Mouse (Mus musculus) heart, adult 2 months (tissue): Measurements from ENCODE around the gene Zfp28. TPM values are rescaled to one million over a fixed set of nuclear protein-coding genes. Genes with fewer than 3 reads are reported as not detected.
"Not testable (repeated sequence)": the region's sequence is repeated elsewhere in the genome, so short reads cannot be mapped to it uniquely, and the experiment has no call there.

Source experiments
- DNase-seq, 2 experiments: peaks; one replicate each; pipeline ENCODE4 v3.0.0; 2021
- H3K27ac ChIP-seq: fragments of 200-600 bp; 2 replicates; pipeline ENCODE4 v1.8.1; 2022
- H3K27me3 ChIP-seq: fragments of 200-500 bp; 2 replicates; pipeline ENCODE4 v1.6.1; 2012; ENCODE audit warnings: mild to moderate bottlenecking, low read length, inconsistent platforms, mixed read lengths; ENCODE audit not compliant: control insufficient read depth, insufficient read depth
- H3K36me3 ChIP-seq: fragments of 200-500 bp; 2 replicates; pipeline ENCODE4 v1.6.1; 2012; ENCODE audit warnings: low read length, inconsistent platforms; ENCODE audit not compliant: control insufficient read depth, insufficient read depth
- H3K4me1 ChIP-seq: fragments of 200-500 bp; 2 replicates; pipeline ENCODE4 v1.6.1; 2011; ENCODE audit warnings: low read length; ENCODE audit not compliant: control insufficient read depth, insufficient read depth
- H3K4me3 ChIP-seq: fragments of 200-600 bp; 2 replicates; pipeline ENCODE4 v1.8.1; 2022
- H3K79me2 ChIP-seq: fragments of 200-500 bp; replicated peaks from 2 replicates; pipeline ENCODE4 v1.6.1; 2012; ENCODE audit warnings: mild to moderate bottlenecking, inconsistent platforms, low read length, moderate library complexity, mixed read lengths; ENCODE audit not compliant: control insufficient read depth, insufficient read depth
- H3K9ac ChIP-seq: fragments of 200-500 bp; 2 replicates; pipeline ENCODE4 v1.6.1; 2012; ENCODE audit warnings: low read depth, mild to moderate bottlenecking, control low read depth, inconsistent platforms, low read length, mixed read lengths
- CTCF ChIP-seq: fragments of 200-600 bp; IDR thresholded peaks from 2 replicates; pipeline ENCODE4 v1.8.1; 2022; ENCODE audit warnings: antibody characterized with exemption, mild to moderate bottlenecking, moderate library complexity
- EP300 ChIP-seq: fragments of 200-500 bp; IDR thresholded peaks from 2 replicates; pipeline ENCODE4 v1.6.1; 2011; ENCODE audit warnings: low read depth, low read length, control low read depth; ENCODE audit not compliant: insufficient read depth
- POLR2A ChIP-seq: fragments of 200-500 bp; IDR thresholded peaks from 2 replicates; pipeline ENCODE4 v1.6.1; 2011; ENCODE audit warnings: mild to moderate bottlenecking, low read depth, low read length, control low read depth; ENCODE audit not compliant: insufficient read depth
- WGBS: fragments of 180-500 bp; shearing (Covaris S2); methylation state at CpG from one replicate; pipeline ENCODE4 v1.1.7; 2018; 5-methylcytosine and 5-hydroxymethylcytosine counted together
- intact Hi-C: fragments of 180-260 bp; cut with DNase I; formaldehyde crosslinking; loops from one replicate; pipeline ENCODE4 v1.15.1; 2025
- polyA plus RNA-seq: library from polyadenylated mRNA; depleted of rRNA; stranded (reverse); fragments of >200 nt; gene quantifications from 2 replicates; pipeline ENCODE4 v1.2.3, GENCODE M21; 2012
- total RNA-seq, 2 experiments: library from RNA; stranded (reverse); gene quantifications; 2 replicates each; pipeline ENCODE4 v1.2.3; 2021

The Zfp28 gene
- total and polyA plus RNA-seq, 3 experiments = 1.8 to 2.8 (median 2.6) TPM

- no peak overlapping the region for H3K27ac ChIP-seq
- peaks cover 1% of the 10 kb centered on the region; the same call in 1 of the 2 replicates for H3K4me1 ChIP-seq
- H3K4me3 ChIP-seq = no peak overlapping the region
- DNase-seq = no peak
- no peaks in the 10 kb centered on the region for H3K36me3 ChIP-seq
- intact Hi-C loops = loop anchor here (5.0 kb wide), 5 partner anchors 48 to 933 kb away; partner anchors contain the start of genes Gm20715, Gm45844 and Zfp444
- WGBS = 52% methylated on average over 1 of the region's 1 CpGs
- no peaks in the 10 kb centered on the region for H3K79me2 ChIP-seq
- no peak overlapping the region for H3K9ac ChIP-seq
- no peaks in the 10 kb centered on the region for H3K27me3 ChIP-seq
- TF ChIP-seq CTCF (no peak), POLR2A (no peak), EP300 (no peak)
These were observed 18.3 kb upstream of the Zfp28 start for GRCm38 (mm10) chr7:6364761-6365160.

DNA sequence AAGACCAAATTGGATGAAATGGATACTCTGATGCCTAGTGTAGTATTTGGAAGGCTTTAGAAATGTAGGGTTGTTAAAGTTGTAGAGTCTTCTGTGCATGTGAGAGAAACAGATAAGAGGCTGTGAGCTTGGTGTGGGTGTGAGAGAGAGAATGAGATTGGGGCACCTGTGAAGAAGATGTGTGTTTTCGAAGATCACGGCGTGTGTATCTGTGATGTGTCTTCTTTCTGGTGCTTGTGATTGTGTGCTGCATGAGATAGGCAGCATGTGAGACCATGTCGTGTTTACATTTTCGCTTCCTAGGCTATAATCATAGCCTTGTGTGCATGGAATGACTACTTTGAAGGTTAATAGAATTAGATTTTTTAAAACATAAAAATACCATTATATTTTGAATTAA is 15.9 kb upstream of the Zfp28 start:
- DNase-seq = no peak
- 90% methylated on average over 5 of the region's 5 CpGs for WGBS
- Histone ChIP-seq H3K27ac (no peak overlapping the region), H3K9ac (no peak overlapping the region), H3K27me3 (no peaks in the 10 kb centered on the region), H3K79me2 (no peaks in the 10 kb centered on the region), H3K36me3 (no peaks in the 10 kb centered on the region), H3K4me3 (no peak overlapping the region), H3K4me1 (no peaks in the 10 kb centered on the region; the same call in 1 of the 2 replicates)
- intact Hi-C loops = no loop called here
- TF ChIP-seq POLR2A = no peak
- no peak for TF ChIP-seq CTCF
- no peak for TF ChIP-seq EP300

GRCm38 (mm10) chr7:6368146-6368545 is 14.9 kb upstream of the Zfp28 start:
- intact Hi-C loops, H3K36me3 ChIP-seq, H3K27me3 ChIP-seq, H3K27ac ChIP-seq, H3K4me3 ChIP-seq, H3K4me1 ChIP-seq, H3K79me2 ChIP-seq, DNase-seq, H3K9ac ChIP-seq: not testable (repeated sequence)
- 90% methylated on average over 5 of the region's 5 CpGs for WGBS

- H3K4me1 ChIP-seq = no peaks in the 10 kb centered on the region
- 87% methylated on average over 3 of the region's 3 CpGs for WGBS
- no peak overlapping the region for H3K4me3 ChIP-seq
- H3K27me3 ChIP-seq = no peaks in the 10 kb centered on the region
- no peaks in the 10 kb centered on the region for H3K79me2 ChIP-seq
- no peaks in the 10 kb centered on the region for H3K36me3 ChIP-seq
- H3K27ac ChIP-seq = no peak overlapping the region
- intact Hi-C loops = no loop called here
- no peak overlapping the region for H3K9ac ChIP-seq
- no peak for DNase-seq
- TF ChIP-seq POLR2A = no peak
- no peak for TF ChIP-seq EP300
- no peak for TF ChIP-seq CTCF
These were observed 13.6 kb upstream of the Zfp28 start for GRCm38 (mm10) chr7:6369460-6369859.

DNA sequence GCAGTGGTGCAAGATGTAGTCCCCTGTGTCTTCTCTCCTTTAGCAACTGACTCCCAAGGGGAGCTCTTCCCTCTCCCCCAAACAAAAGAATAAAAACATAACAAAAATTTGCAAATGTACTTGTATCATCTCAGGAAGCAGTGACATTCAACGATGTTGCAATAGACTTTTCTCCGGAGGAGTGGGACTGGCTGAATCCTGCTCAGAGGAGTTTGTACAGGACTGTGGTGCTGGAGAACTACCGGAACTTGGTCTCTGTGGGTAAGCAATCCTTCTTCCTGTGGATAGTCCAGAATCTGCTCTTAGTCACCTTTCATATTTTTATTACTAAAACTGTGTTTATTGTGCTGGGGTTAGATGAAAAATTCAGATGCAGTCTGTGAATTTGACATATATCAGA is 10.1 kb upstream of the Zfp28 start:
- 83% methylated on average over 3 of the region's 3 CpGs for whole genome bisulfite sequencing
- intact Hi-C loops = no loop called here
- Histone ChIP-seq H3K27me3 (no peaks in the 10 kb centered on the region), H3K79me2 (no peaks in the 10 kb centered on the region), H3K27ac (no peak overlapping the region), H3K4me1 (no peaks in the 10 kb centered on the region), H3K9ac (no peak overlapping the region), H3K36me3 (no peaks in the 10 kb centered on the region), H3K4me3 (no peak overlapping the region)
- TF ChIP-seq CTCF (no peak), EP300 (no peak), POLR2A (no peak)
- DNase-seq = no peak

GRCm38 (mm10) chr7:6378441-6378840 is 4.7 kb upstream of the Zfp28 start:
- Histone ChIP-seq H3K27me3 (no peaks in the 10 kb centered on the region), H3K79me2 (no peaks in the 10 kb centered on the region), H3K9ac (no peak overlapping the region), H3K27ac (no peak overlapping the region), H3K4me3 (no peak overlapping the region), H3K4me1 (no peaks in the 10 kb centered on the region), H3K36me3 (no peaks in the 10 kb centered on the region)
- DNase-seq = no peak
- 80% methylated on average over 8 of the region's 8 CpGs for WGBS
- intact Hi-C loops = no loop called here
- TF ChIP-seq POLR2A (no peak), CTCF (no peak), EP300 (no peak)

DNA sequence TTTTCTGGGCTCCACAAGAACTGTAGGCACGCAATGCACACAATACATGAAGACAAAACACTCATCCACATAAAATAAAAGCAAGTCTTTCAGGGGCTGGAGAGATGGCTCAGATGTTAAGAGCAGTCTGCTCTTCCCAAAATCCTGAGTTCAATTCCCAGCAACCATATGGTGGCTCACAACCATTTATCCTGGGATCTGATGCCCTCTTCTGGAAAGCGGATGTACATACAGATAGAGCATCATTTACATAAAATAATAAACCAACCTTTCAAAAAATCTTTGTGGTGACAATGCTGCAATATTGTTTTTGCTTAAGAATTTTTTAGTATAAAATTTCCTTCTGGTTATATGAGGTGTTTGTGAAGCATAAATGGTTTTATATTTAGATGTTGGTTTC is 1.7 kb upstream of the Zfp28 start:
- H3K9ac ChIP-seq = no peak overlapping the region
- no peaks in the 10 kb centered on the region for H3K36me3 ChIP-seq
- H3K4me1 ChIP-seq = no peaks in the 10 kb centered on the region
- H3K27ac ChIP-seq = no peak overlapping the region
- H3K4me3 ChIP-seq = no peak overlapping the region
- intact Hi-C loops = loop anchor here (5.0 kb wide), 2 partner anchors 94 to 741 kb away; partner anchors contain the start of genes Zfp667 and Zfp954
- H3K27me3 ChIP-seq = no peaks in the 10 kb centered on the region
- no peak for DNase-seq
- 79% methylated on average over 2 of the region's 2 CpGs for WGBS
- peak; percentile 37 for TF ChIP-seq CTCF
- no peak for TF ChIP-seq EP300
- H3K79me2 ChIP-seq = no peaks in the 10 kb centered on the region
